Mouse (Mus musculus): ENCODE results near the gene Pla1a. TPM values are rescaled to one million over a fixed set of nuclear protein-coding genes. Genes with fewer than 3 reads are reported as not detected.
A peak's percentile ranks its signal among the peaks of the same experiment; 100 is the strongest.

Pla1a gene
- polyA plus RNA-seq, 1 experiment from 2014 or later: 1.6 TPM

DNA sequence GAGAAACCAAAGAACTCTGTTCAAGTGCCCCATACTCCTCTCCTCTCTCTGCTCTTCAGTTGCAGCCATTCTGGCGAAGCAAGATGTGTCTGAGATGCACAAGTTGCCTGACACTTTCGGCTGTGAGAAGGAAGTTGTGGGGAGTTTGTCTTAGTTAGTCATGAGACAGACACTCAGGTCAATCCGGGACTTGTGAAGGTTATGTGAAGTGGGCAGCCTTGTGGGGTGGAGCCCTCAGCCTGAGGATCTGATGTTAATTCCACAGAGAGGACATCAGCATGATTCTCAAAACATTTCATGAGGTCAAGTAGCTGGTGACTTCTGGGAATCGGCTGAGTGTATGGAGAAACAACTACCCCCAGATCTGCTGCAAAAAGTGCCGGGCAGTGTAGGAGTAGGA, 8.7 kb upstream of the Pla1a start:
- Histone ChIP-seq H3K36me3 (ENCODE audit: insufficient read depth, low read length) (peaks cover 11% of the 10 kb centered on the region; the same call in 1 of the 2 replicates), H3K4me1 (ENCODE audit: insufficient read depth, low read depth, low read length) (no peaks in the 10 kb centered on the region), H3K9ac (replicated peaks; ENCODE audit: low read depth) (no peak overlapping the region), H3K4me3 (ENCODE audit: low read depth, low read length) (no peak overlapping the region), H3K27me3 (replicated peaks; ENCODE audit: insufficient read depth, low read length) (no peaks in the 10 kb centered on the region), H3K27ac (ENCODE audit: low read length) (no peak overlapping the region), H3K9me3 (ENCODE audit: low read length) (no peaks in the 10 kb centered on the region), H3K4me2 (replicated peaks; ENCODE audit: low read depth, low read length) (no peak overlapping the region)
- 80% methylated on average over 5 of the region's 5 CpGs for WGBS
- DNase-seq (ENCODE audit: low spot score): no peak
- TF ChIP-seq EP300 (IDR thresholded peaks at IDR 0.05) (no peak), CTCF (IDR thresholded peaks at IDR 0.05) (no peak)
- no peak for ATAC-seq

GRCm38 (mm10) chr16:38440403-38440802, 7.5 kb upstream of the Pla1a start:
- 66% methylated on average over 6 of the region's 6 CpGs for WGBS
- no peak overlapping the region for H3K4me3 ChIP-seq (ENCODE audit: low read depth, low read length)
- DNase-seq (ENCODE audit: low spot score) (no peak), ATAC-seq (no peak)
- H3K9ac ChIP-seq (replicated peaks; ENCODE audit: low read depth): no peak overlapping the region
- H3K27me3 ChIP-seq (replicated peaks; ENCODE audit: insufficient read depth, low read length): no peaks in the 10 kb centered on the region
- no peak for TF ChIP-seq EP300 (IDR thresholded peaks at IDR 0.05)
- TF ChIP-seq CTCF (IDR thresholded peaks at IDR 0.05): no peak
- no peak overlapping the region for H3K4me2 ChIP-seq (replicated peaks; ENCODE audit: low read depth, low read length)
- H3K27ac ChIP-seq (ENCODE audit: low read length): no peak overlapping the region
- H3K9me3 ChIP-seq (ENCODE audit: low read length): no peaks in the 10 kb centered on the region
- H3K4me1 ChIP-seq (ENCODE audit: insufficient read depth, low read depth, low read length): no peaks in the 10 kb centered on the region
- peaks cover 6% of the 10 kb centered on the region; the same call in 1 of the 2 replicates for H3K36me3 ChIP-seq (ENCODE audit: insufficient read depth, low read length)

DNA sequence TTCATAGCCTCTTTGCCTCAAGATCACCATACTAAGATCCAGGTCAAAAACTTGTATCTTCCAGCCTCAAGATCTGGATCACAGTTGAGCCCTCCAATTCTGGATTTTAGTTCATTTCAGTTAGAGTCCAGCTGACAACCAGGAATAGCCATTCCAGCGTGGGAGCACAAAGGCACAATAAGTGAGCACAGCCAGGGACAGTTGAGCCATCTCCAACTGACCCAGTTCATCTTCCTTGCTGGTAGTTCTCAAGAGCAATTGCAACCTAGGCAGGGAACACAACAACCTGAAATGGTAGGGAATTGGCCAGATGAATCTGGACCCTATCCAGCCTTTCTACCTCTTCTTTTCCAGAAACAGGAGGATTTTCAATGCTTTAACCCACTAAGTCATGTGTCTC, 6.2 kb upstream of the Pla1a start:
- DNase-seq (ENCODE audit: low spot score) (no peak), ATAC-seq (no peak)
- 95% methylated on average over 1 of the region's 1 CpGs for WGBS

GRCm38 (mm10) chr16:38434295-38434795, 1.4 kb upstream of the Pla1a start:
- Histone ChIP-seq H3K27ac (ENCODE audit: low read length) (no peak overlapping the region), H3K27me3 (replicated peaks; ENCODE audit: insufficient read depth, low read length) (no peaks in the 10 kb centered on the region), H3K4me3 (ENCODE audit: low read depth, low read length) (no peak overlapping the region), H3K36me3 (ENCODE audit: insufficient read depth, low read length) (no peaks in the 10 kb centered on the region), H3K9me3 (ENCODE audit: low read length) (no peaks in the 10 kb centered on the region), H3K9ac (replicated peaks; ENCODE audit: low read depth) (no peak overlapping the region), H3K4me1 (ENCODE audit: insufficient read depth, low read depth, low read length) (no peaks in the 10 kb centered on the region), H3K4me2 (replicated peaks; ENCODE audit: low read depth, low read length) (no peak overlapping the region)
- TF ChIP-seq EP300 (IDR thresholded peaks at IDR 0.05): no peak
- no peak for TF ChIP-seq CTCF (IDR thresholded peaks at IDR 0.05)
- 91% methylated on average over 4 of the region's 4 CpGs for WGBS
- no peak for DNase-seq (ENCODE audit: low spot score)
- no peak for ATAC-seq

More for the DNA sequence above, 6.2 kb upstream of the Pla1a start:
- H3K4me3 ChIP-seq (ENCODE audit: low read depth, low read length): no peak overlapping the region
- H3K27ac ChIP-seq (ENCODE audit: low read length): no peak overlapping the region
- H3K36me3 ChIP-seq (ENCODE audit: insufficient read depth, low read length): no peaks in the 10 kb centered on the region
- no peaks in the 10 kb centered on the region for H3K9me3 ChIP-seq (ENCODE audit: low read length)
- H3K27me3 ChIP-seq (replicated peaks; ENCODE audit: insufficient read depth, low read length): no peaks in the 10 kb centered on the region
- TF ChIP-seq EP300 (IDR thresholded peaks at IDR 0.05) (no peak), CTCF (IDR thresholded peaks at IDR 0.05) (no peak)
- no peak overlapping the region for H3K9ac ChIP-seq (replicated peaks; ENCODE audit: low read depth)
- no peaks in the 10 kb centered on the region for H3K4me1 ChIP-seq (ENCODE audit: insufficient read depth, low read depth, low read length)
- no peak overlapping the region for H3K4me2 ChIP-seq (replicated peaks; ENCODE audit: low read depth, low read length)

GRCm38 (mm10) chr16:38433514-38433913, 569 bp upstream of the Pla1a start:
- Histone ChIP-seq H3K36me3 (ENCODE audit: insufficient read depth, low read length) (no peaks in the 10 kb centered on the region), H3K4me3 (ENCODE audit: low read depth, low read length) (no peak overlapping the region), H3K9me3 (ENCODE audit: low read length) (no peaks in the 10 kb centered on the region), H3K4me2 (replicated peaks; ENCODE audit: low read depth, low read length) (no peak overlapping the region), H3K27me3 (replicated peaks; ENCODE audit: insufficient read depth, low read length) (no peaks in the 10 kb centered on the region), H3K27ac (ENCODE audit: low read length) (no peak overlapping the region), H3K9ac (replicated peaks; ENCODE audit: low read depth) (no peak overlapping the region), H3K4me1 (ENCODE audit: insufficient read depth, low read depth, low read length) (no peaks in the 10 kb centered on the region)
- no peak for TF ChIP-seq CTCF (IDR thresholded peaks at IDR 0.05)
- no peak for TF ChIP-seq EP300 (IDR thresholded peaks at IDR 0.05)
- DNase-seq (ENCODE audit: low spot score) (no peak), ATAC-seq (no peak)
- 83% methylated on average over 8 of the region's 8 CpGs for WGBS

DNA sequence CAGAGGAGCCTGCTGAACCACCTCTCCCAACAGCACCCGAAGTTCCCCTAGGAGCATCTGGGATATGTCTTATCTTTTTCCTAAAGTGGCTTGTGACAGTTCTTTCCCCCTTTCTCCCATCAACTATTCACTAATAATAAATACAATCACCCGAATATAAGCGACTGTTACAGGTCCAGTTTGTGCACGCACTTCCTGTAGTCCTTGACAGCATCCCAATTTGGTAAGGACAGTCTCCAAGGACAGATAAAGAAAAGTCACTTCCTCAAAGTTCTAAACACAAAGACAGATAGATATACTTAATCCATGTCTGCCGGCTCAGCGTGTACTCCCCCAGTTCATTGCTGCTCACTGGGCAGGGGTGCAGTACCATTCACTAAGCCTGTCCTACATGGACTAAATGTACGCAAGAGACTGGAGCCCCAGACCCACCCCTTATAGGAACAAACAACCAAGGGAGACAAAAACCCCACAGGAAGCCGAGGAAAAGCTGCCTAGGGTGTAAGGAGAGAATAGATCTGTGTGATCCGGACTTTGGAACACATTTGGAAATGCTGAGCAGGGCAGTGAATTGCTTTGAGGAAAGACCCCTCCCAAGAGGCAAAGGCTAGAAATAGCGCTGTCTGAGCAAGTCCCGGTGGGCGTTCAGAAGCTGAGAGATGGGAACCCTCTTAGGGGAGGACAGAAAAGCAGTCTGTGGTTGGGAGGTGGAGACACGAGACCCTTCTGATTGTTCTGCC, 1.3 kb downstream of the Pla1a start:
- Histone ChIP-seq H3K27ac (ENCODE audit: low read length) (no peak overlapping the region), H3K9ac (replicated peaks; ENCODE audit: low read depth) (no peak overlapping the region), H3K4me1 (ENCODE audit: insufficient read depth, low read depth, low read length) (no peaks in the 10 kb centered on the region), H3K36me3 (ENCODE audit: insufficient read depth, low read length) (no peaks in the 10 kb centered on the region), H3K9me3 (ENCODE audit: low read length) (no peaks in the 10 kb centered on the region), H3K4me2 (replicated peaks; ENCODE audit: low read depth, low read length) (no peak overlapping the region), H3K27me3 (replicated peaks; ENCODE audit: insufficient read depth, low read length) (no peaks in the 10 kb centered on the region), H3K4me3 (ENCODE audit: low read depth, low read length) (no peak overlapping the region)
- TF ChIP-seq CTCF (IDR thresholded peaks at IDR 0.05) (no peak), EP300 (IDR thresholded peaks at IDR 0.05) (peak; percentile 11; the same call in 1 of the 2 replicates)
- DNase-seq (ENCODE audit: low spot score): no peak
- 39% methylated on average over 13 of the region's 13 CpGs for WGBS
- peak; percentile 46 for ATAC-seq

Data from lung, postnatal 0 days (tissue).